Mouse (Mus musculus) heart, adult 2 months (tissue): ENCODE data around the gene Ugt1a10.

Experiments used
- CTCF ChIP-seq: fragments of 200-600 bp; IDR thresholded peaks from 2 replicates; pipeline ENCODE4 v1.8.1; 2022; ENCODE audit warnings: antibody characterized with exemption, mild to moderate bottlenecking, moderate library complexity
- EP300 ChIP-seq: fragments of 200-500 bp; IDR thresholded peaks from 2 replicates; pipeline ENCODE4 v1.6.1; 2011; ENCODE audit warnings: low read depth, low read length, control low read depth; ENCODE audit not compliant: insufficient read depth
- POLR2A ChIP-seq: fragments of 200-500 bp; IDR thresholded peaks from 2 replicates; pipeline ENCODE4 v1.6.1; 2011; ENCODE audit warnings: mild to moderate bottlenecking, low read depth, low read length, control low read depth; ENCODE audit not compliant: insufficient read depth

DNA sequence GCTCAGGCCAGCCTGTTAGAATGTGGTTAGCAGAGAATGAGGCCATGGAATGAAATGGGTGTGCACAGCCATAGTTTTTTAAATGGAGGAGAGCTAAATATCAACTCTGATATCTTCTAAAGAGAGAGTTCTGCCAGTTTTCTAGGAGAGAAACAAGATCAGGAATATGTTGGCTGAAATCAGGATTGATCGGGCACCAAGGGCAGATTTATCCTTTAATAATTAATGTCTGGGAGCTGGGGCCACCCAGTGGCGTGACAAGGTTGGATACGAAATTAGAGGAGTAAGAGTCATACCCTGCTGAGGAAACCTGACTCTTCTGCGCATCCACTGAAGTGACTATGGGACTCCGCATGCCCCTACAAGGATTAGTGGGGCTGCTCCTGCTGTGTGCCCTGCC, 110.5 kb downstream of the Ugt1a10 start, which contains the start of gene Ugt1a5:
- TF ChIP-seq POLR2A (no peak), CTCF (no peak), EP300 (no peak)
